Mouse (Mus musculus) midbrain, postnatal 0 days (tissue): ENCODE measurements around the gene Ppara. TPM values are rescaled to one million over a fixed set of nuclear protein-coding genes. Genes with fewer than 3 reads are reported as not detected.
A peak's percentile ranks its signal among the peaks of the same experiment; 100 is the strongest.

Experiments
- ATAC-seq: fragments of 200-750 bp; cut with Nextera tagmentation; 2 replicates; pipeline ENCODE4 v1.8.0; 2017; ENCODE audit warnings: moderate number of reproducible peaks, mild to moderate bottlenecking, moderate TSS enrichment, moderate library complexity; ENCODE audit not compliant: low FRiP score
- DNase-seq: peaks from one replicate; pipeline ENCODE4 v3.0.0-alpha.2; 2015; ENCODE audit warnings: low spot score
- H3K27ac ChIP-seq: fragments of 300-500 bp; sonication (generic); 2 replicates; pipeline ENCODE4 v1.5.1; 2014; ENCODE audit warnings: low read depth, mild to moderate bottlenecking, low read length, mixed read lengths
- H3K27me3 ChIP-seq: fragments of 300-500 bp; sonication (generic); 2 replicates; pipeline ENCODE4 v1.6.1; 2014; ENCODE audit warnings: low read length, control low read depth, mixed read lengths; ENCODE audit not compliant: insufficient read depth
- H3K36me3 ChIP-seq: fragments of 300-500 bp; sonication (generic); 2 replicates; pipeline ENCODE4 v1.6.1; 2014; ENCODE audit warnings: low read length, control low read depth, mixed read lengths; ENCODE audit not compliant: insufficient read depth
- H3K4me1 ChIP-seq: fragments of 300-500 bp; sonication (generic); 2 replicates; pipeline ENCODE4 v1.6.1; 2014; ENCODE audit warnings: mild to moderate bottlenecking, control low read depth, antibody characterized with exemption, low read length, mixed read lengths; ENCODE audit not compliant: insufficient read depth
- H3K4me2 ChIP-seq: fragments of 300-500 bp; sonication (generic); 2 replicates; pipeline ENCODE4 v1.6.1; 2014; ENCODE audit warnings: low read depth, mild to moderate bottlenecking, low read length, mixed read lengths; ENCODE audit not compliant: poor library complexity, severe bottlenecking
- H3K4me3 ChIP-seq: fragments of 300-500 bp; sonication (generic); 2 replicates; pipeline ENCODE4 v1.5.1; 2014; ENCODE audit warnings: low read depth, mild to moderate bottlenecking, low read length, moderate library complexity
- H3K9ac ChIP-seq: fragments of 300-500 bp; sonication (generic); replicated peaks from 2 replicates; pipeline ENCODE4 v1.6.1; 2014; ENCODE audit warnings: mild to moderate bottlenecking, low read length, moderate library complexity, mixed read lengths; ENCODE audit not compliant: poor library complexity, severe bottlenecking
- H3K9me3 ChIP-seq: fragments of 300-500 bp; sonication (generic); 2 replicates; pipeline ENCODE4 v1.6.1; 2016; ENCODE audit warnings: low read length, control low read depth
- CTCF ChIP-seq: IDR thresholded peaks from 2 replicates; pipeline ENCODE4 v1.5.1; 2016; ENCODE audit warnings: antibody characterized with exemption, mild to moderate bottlenecking
- WGBS: fragments of 180-500 bp; shearing (Covaris S2); extraction: QIAGEN DNeasy Blood & Tissue Kit; methylation state at CpG from one replicate; pipeline ENCODE4 v1.1.7; 2014; 5-methylcytosine and 5-hydroxymethylcytosine counted together
- polyA plus RNA-seq: library from polyadenylated mRNA; unstranded; fragments of >200 nt; fragmentation: Nextera tagmentation; extraction: Ambion mirVana; gene quantifications from 2 replicates; pipeline ENCODE4 v1.2.1, GENCODE M21; 2015
- total RNA-seq: library from RNA; depleted of rRNA; stranded (reverse); fragments of >200 nt; gene quantifications from 2 replicates; pipeline ENCODE4 v1.2.3, GENCODE M21; 2014

The Ppara gene
- total and polyA plus RNA-seq, 2 experiments from 2014 or later: 0.86 to 1.6 TPM

- no peaks in the 10 kb centered on the region for H3K27me3 ChIP-seq
- H3K4me2 ChIP-seq: no peak overlapping the region
- DNase-seq (no peak), ATAC-seq (no peak)
- no peak overlapping the region for H3K4me3 ChIP-seq
- 80% methylated on average over 3 of the region's 3 CpGs for WGBS
- no peak overlapping the region for H3K9ac ChIP-seq
- no peaks in the 10 kb centered on the region for H3K36me3 ChIP-seq
- H3K27ac ChIP-seq: no peak overlapping the region
- TF ChIP-seq CTCF: no peak
- H3K4me1 ChIP-seq: no peaks in the 10 kb centered on the region
- no peaks in the 10 kb centered on the region for H3K9me3 ChIP-seq
Measured at GRCm38 (mm10) chr15:85715059-85715458, 19.7 kb upstream of the Ppara start.

GRCm38 (mm10) chr15:85716045-85716444, 18.7 kb upstream of the Ppara start:
- Histone ChIP-seq H3K4me2 (no peak overlapping the region), H3K4me3 (no peak overlapping the region), H3K36me3 (no peaks in the 10 kb centered on the region), H3K9me3 (no peaks in the 10 kb centered on the region), H3K9ac (no peak overlapping the region), H3K27me3 (no peaks in the 10 kb centered on the region), H3K4me1 (no peaks in the 10 kb centered on the region), H3K27ac (no peak overlapping the region)
- WGBS: 9% methylated on average over 7 of the region's 7 CpGs
- TF ChIP-seq CTCF: peak; percentile 95
- ATAC-seq (peak; percentile 44; the same call in 1 of the 2 replicates), DNase-seq (peak; percentile 84)

GRCm38 (mm10) chr15:85716591-85716990, 18.2 kb upstream of the Ppara start:
- WGBS: 80% methylated on average over 5 of the region's 5 CpGs
- H3K9me3 ChIP-seq: no peaks in the 10 kb centered on the region
- H3K9ac ChIP-seq: no peak overlapping the region
- DNase-seq (no peak), ATAC-seq (no peak)
- H3K4me2 ChIP-seq: no peak overlapping the region
- H3K27me3 ChIP-seq: no peaks in the 10 kb centered on the region
- TF ChIP-seq CTCF: no peak
- no peak overlapping the region for H3K4me3 ChIP-seq
- H3K36me3 ChIP-seq: no peaks in the 10 kb centered on the region
- no peak overlapping the region for H3K27ac ChIP-seq
- no peaks in the 10 kb centered on the region for H3K4me1 ChIP-seq

- no peaks in the 10 kb centered on the region for H3K27me3 ChIP-seq
- H3K9me3 ChIP-seq: no peaks in the 10 kb centered on the region
- TF ChIP-seq CTCF: no peak
- no peak overlapping the region for H3K4me3 ChIP-seq
- H3K36me3 ChIP-seq: no peaks in the 10 kb centered on the region
- ATAC-seq (no peak), DNase-seq (no peak)
- no peak overlapping the region for H3K9ac ChIP-seq
- no peak overlapping the region for H3K27ac ChIP-seq
- 63% methylated on average over 4 of the region's 4 CpGs for WGBS
- H3K4me2 ChIP-seq: no peak overlapping the region
- H3K4me1 ChIP-seq: no peaks in the 10 kb centered on the region
Measured at GRCm38 (mm10) chr15:85717008-85717407, 17.8 kb upstream of the Ppara start.

GRCm38 (mm10) chr15:85717800-85718199, 17.0 kb upstream of the Ppara start:
- ATAC-seq (no peak), DNase-seq (no peak)
- H3K27me3 ChIP-seq: no peaks in the 10 kb centered on the region
- H3K27ac ChIP-seq: no peak overlapping the region
- H3K9me3 ChIP-seq: no peaks in the 10 kb centered on the region
- H3K4me3 ChIP-seq: no peak overlapping the region
- peak; percentile 20; the same call in 1 of the 2 replicates for TF ChIP-seq CTCF
- 82% methylated on average over 2 of the region's 2 CpGs for WGBS
- no peak overlapping the region for H3K4me2 ChIP-seq
- no peaks in the 10 kb centered on the region for H3K4me1 ChIP-seq
- H3K9ac ChIP-seq: no peak overlapping the region
- H3K36me3 ChIP-seq: no peaks in the 10 kb centered on the region

GRCm38 (mm10) chr15:85719017-85719416, 15.8 kb upstream of the Ppara start:
- Histone ChIP-seq H3K36me3 (no peaks in the 10 kb centered on the region), H3K4me3 (no peak overlapping the region), H3K4me1 (no peaks in the 10 kb centered on the region), H3K27ac (no peak overlapping the region), H3K9me3 (no peaks in the 10 kb centered on the region), H3K27me3 (no peaks in the 10 kb centered on the region), H3K9ac (no peak overlapping the region), H3K4me2 (no peak overlapping the region)
- DNase-seq (no peak), ATAC-seq (no peak)
- no peak for TF ChIP-seq CTCF
- whole genome bisulfite sequencing: 83% methylated on average over 7 of the region's 7 CpGs
